Mouse (Mus musculus): ENCODE measurements around the gene Cttnbp2nl.

GRCm38 (mm10) chr3:105010681-105011339 lies 42.1 kb downstream of the Cttnbp2nl start:
- TF ChIP-seq HCFC1 (IDR thresholded peaks at IDR 0.05; ENCODE audit: borderline replicate concordance, insufficient read depth, low read length) (no peak), ZNF384 (IDR thresholded peaks at IDR 0.05; ENCODE audit: low read depth, low read length) (no peak), MAFK (IDR thresholded peaks at IDR 0.05; ENCODE audit: insufficient read depth, low read depth, low read length) (no peak), CHD2 (IDR thresholded peaks at IDR 0.05; ENCODE audit: low read depth, low read length) (no peak), ZC3H11A (IDR thresholded peaks at IDR 0.05; ENCODE audit: borderline replicate concordance, low read depth, low read length) (no peak)

All from ES-E14 (cell line).